Mouse (Mus musculus): ENCODE data around the gene Rpl26. TPM values are rescaled to one million over a fixed set of nuclear protein-coding genes. Genes with fewer than 3 reads are reported as not detected.
A peak's percentile ranks its signal among the peaks of the same experiment; 100 is the strongest.

The Rpl26 gene
- polyA plus RNA-seq, 1 experiment from 2014 or later: 1,181 TPM

DNA sequence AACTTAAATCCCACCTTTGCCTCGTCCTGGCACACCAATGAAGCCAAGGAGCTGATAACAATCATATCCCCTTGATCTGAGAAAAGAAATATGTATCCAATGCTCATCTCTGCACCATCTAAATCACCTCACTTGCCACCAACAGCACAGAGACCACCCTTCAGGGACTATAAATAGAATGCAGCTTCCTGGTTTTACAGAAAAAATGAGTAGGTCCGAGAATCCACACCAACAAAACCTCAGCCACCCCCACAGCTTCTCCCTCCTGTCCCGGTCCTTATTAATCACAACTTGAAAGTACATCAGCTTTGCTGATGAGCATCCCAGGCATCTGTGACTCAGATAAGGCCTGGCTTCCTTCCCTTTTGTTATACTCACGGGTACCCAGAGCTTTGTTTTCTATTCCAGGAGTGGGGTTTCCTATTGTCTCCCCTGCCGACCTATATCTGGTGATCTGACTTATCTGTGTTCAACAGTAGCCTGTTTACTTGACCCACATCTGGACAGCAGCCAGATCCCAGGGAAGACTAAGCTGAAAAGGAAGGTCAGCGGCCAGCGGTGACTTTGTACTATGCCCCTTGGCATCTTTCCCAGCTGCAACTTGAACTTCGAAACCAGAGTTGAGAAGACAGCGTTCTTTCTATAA lies 36.7 kb upstream of the Rpl26 start:
- Histone ChIP-seq H3K36me3 (no peaks in the 10 kb centered on the region), H3K27ac (no peak overlapping the region), H3K4me2 (no peak overlapping the region), H3K9ac (no peak overlapping the region), H3K27me3 (no peaks in the 10 kb centered on the region), H3K9me3 (no peaks in the 10 kb centered on the region), H3K4me1 (no peaks in the 10 kb centered on the region), H3K4me3 (no peak overlapping the region)
- no peak for ATAC-seq (ENCODE audit: insufficient number of reproducible peaks, insufficient read depth, low FRiP score, low TSS enrichment, low read depth)
- 60% methylated on average over 9 of the region's 9 CpGs for WGBS

- Histone ChIP-seq H3K27ac (no peak overlapping the region), H3K4me3 (no peak overlapping the region), H3K9me3 (no peaks in the 10 kb centered on the region), H3K36me3 (no peaks in the 10 kb centered on the region), H3K27me3 (no peaks in the 10 kb centered on the region), H3K4me2 (no peak overlapping the region), H3K4me1 (no peaks in the 10 kb centered on the region), H3K9ac (no peak overlapping the region)
- WGBS: 79% methylated on average over 9 of the region's 9 CpGs
- ATAC-seq (ENCODE audit: insufficient number of reproducible peaks, insufficient read depth, low FRiP score, low TSS enrichment, low read depth): no peak
Observed at GRCm38 (mm10) chr11:68871277-68871676, 30.1 kb upstream of the Rpl26 start.

- Histone ChIP-seq H3K4me1 (no peaks in the 10 kb centered on the region), H3K36me3 (no peaks in the 10 kb centered on the region), H3K4me2 (no peak within 1 kb of the TSS), H3K27me3 (no peaks in the 10 kb centered on the region), H3K27ac (no peak within 1 kb of the TSS), H3K9ac (no peak within 1 kb of the TSS), H3K4me3 (no peak within 1 kb of the TSS), H3K9me3 (no peaks in the 10 kb centered on the region)
- ATAC-seq (ENCODE audit: insufficient number of reproducible peaks, insufficient read depth, low FRiP score, low TSS enrichment, low read depth): no peak
- 64% methylated on average over 6 of the region's 6 CpGs for WGBS
Observed at GRCm38 (mm10) chr11:68871748-68872147, 29.6 kb upstream of the Rpl26 start, which contains the start of gene Ndel1. Gene Ndel1, minus strand, starts transcription at chr11:68871858.

DNA sequence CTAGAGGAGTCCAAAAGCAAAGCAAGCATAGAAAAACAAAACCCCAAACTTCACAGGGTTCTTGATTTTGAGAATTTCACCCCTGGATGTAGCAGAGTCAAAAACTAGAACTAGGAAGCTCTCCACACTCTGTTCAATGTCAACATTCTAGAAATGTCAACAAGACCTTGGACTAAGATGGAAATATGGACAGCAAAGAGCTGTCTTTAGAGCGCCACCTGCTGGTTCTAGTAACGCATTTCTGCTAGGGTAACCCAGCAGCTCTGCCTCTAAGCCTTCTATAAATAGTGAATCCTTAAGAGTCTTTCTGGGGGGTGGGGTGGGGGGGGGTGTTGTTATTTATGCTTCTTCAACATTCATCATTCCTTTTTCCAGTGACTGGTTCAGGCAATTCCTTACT lies 26.5 kb upstream of the Rpl26 start:
- H3K4me3 ChIP-seq: no peak overlapping the region
- WGBS: 0% methylated on average over 2 of the region's 2 CpGs
- no peaks in the 10 kb centered on the region for H3K4me1 ChIP-seq
- H3K27ac ChIP-seq: no peak overlapping the region
- H3K9ac ChIP-seq: no peak overlapping the region
- H3K36me3 ChIP-seq: no peaks in the 10 kb centered on the region
- no peak for ATAC-seq (ENCODE audit: insufficient number of reproducible peaks, insufficient read depth, low FRiP score, low TSS enrichment, low read depth)
- no peaks in the 10 kb centered on the region for H3K9me3 ChIP-seq
- no peak overlapping the region for H3K4me2 ChIP-seq
- no peaks in the 10 kb centered on the region for H3K27me3 ChIP-seq

GRCm38 (mm10) chr11:68878811-68879210 lies 22.6 kb upstream of the Rpl26 start:
- Histone ChIP-seq H3K9ac (no peak overlapping the region), H3K4me2 (no peak overlapping the region), H3K4me1 (0 out of 2 replicates have a peak, but pooled peaks cover 5% of the 10 kb centered on the region), H3K9me3 (no peaks in the 10 kb centered on the region), H3K27ac (no peak overlapping the region), H3K4me3 (no peak overlapping the region), H3K27me3 (0 out of 2 replicates have a peak, but pooled peaks cover 3% of the 10 kb centered on the region), H3K36me3 (no peaks in the 10 kb centered on the region)
- no peak for ATAC-seq (ENCODE audit: insufficient number of reproducible peaks, insufficient read depth, low FRiP score, low TSS enrichment, low read depth)
- WGBS: 88% methylated on average over 5 of the region's 5 CpGs

DNA sequence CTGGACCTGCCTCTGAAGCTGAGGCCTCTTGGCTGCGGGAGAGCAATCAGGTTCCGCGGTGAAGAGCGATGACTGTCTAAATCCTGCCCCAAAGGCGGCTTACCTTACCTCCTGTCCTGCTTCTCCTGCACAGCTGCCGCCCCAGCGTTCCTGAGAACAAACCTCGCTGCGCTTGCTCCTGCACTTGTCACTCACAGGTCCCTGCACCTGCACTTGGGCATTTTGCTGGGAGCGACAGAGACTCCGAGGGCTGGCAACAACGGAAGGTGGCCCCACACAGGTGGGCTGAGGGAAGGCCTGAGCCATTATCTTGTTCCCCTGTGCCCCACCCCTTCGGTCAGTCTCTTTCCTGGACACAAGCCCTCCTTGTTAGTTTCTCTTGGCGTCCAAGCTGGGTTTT lies 19.3 kb upstream of the Rpl26 start:
- Histone ChIP-seq H3K27me3 (0 out of 2 replicates have a peak, but pooled peaks cover 3% of the 10 kb centered on the region), H3K4me3 (no peak overlapping the region), H3K4me2 (no peak overlapping the region; the same call in 1 of the 2 replicates), H3K9ac (peak overlapping the region; percentile 51), H3K9me3 (no peaks in the 10 kb centered on the region), H3K36me3 (no peaks in the 10 kb centered on the region), H3K4me1 (0 out of 2 replicates have a peak, but pooled peaks cover 5% of the 10 kb centered on the region), H3K27ac (no peak overlapping the region)
- WGBS: 17% methylated on average over 14 of the region's 14 CpGs
- ATAC-seq (ENCODE audit: insufficient number of reproducible peaks, insufficient read depth, low FRiP score, low TSS enrichment, low read depth): no peak

DNA sequence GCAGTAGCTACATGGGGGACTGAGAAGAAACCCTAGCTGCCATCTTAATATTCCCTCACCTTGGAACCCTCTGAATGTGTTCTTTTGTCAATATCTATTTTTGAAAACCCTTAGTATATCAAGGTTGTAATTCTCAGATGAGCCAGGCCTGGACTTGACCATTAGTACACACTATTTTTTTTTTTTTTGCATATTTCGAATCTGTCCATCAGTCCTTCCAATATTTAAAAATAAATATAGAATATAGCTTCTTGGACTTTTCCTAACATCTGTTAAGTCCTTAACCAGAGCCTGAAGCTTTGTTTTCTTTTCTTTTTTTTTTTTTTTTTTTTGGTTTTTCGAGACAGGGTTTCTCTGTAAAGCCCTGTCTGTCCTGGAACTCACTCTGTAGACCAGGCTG lies 17.5 kb upstream of the Rpl26 start:
- WGBS: 78% methylated on average over 2 of the region's 2 CpGs
- H3K36me3 ChIP-seq: no peaks in the 10 kb centered on the region
- no peak overlapping the region for H3K9ac ChIP-seq
- 0 out of 2 replicates have a peak, but pooled peaks cover 3% of the 10 kb centered on the region for H3K27me3 ChIP-seq
- no peaks in the 10 kb centered on the region for H3K9me3 ChIP-seq
- 0 out of 2 replicates have a peak, but pooled peaks cover 5% of the 10 kb centered on the region for H3K4me1 ChIP-seq
- H3K4me3 ChIP-seq: no peak overlapping the region
- ATAC-seq (ENCODE audit: insufficient number of reproducible peaks, insufficient read depth, low FRiP score, low TSS enrichment, low read depth): no peak
- H3K27ac ChIP-seq: no peak overlapping the region
- H3K4me2 ChIP-seq: no peak overlapping the region

- Histone ChIP-seq H3K4me1 (0 out of 2 replicates have a peak, but pooled peaks cover 5% of the 10 kb centered on the region), H3K9me3 (no peaks in the 10 kb centered on the region), H3K9ac (no peak overlapping the region), H3K4me3 (no peak overlapping the region), H3K4me2 (no peak overlapping the region), H3K27ac (no peak overlapping the region), H3K27me3 (0 out of 2 replicates have a peak, but pooled peaks cover 3% of the 10 kb centered on the region), H3K36me3 (no peaks in the 10 kb centered on the region)
- ATAC-seq (ENCODE audit: insufficient number of reproducible peaks, insufficient read depth, low FRiP score, low TSS enrichment, low read depth): no peak
- WGBS: 73% methylated on average over 5 of the region's 5 CpGs
Observed at GRCm38 (mm10) chr11:68884368-68884767, 17.0 kb upstream of the Rpl26 start.

DNA sequence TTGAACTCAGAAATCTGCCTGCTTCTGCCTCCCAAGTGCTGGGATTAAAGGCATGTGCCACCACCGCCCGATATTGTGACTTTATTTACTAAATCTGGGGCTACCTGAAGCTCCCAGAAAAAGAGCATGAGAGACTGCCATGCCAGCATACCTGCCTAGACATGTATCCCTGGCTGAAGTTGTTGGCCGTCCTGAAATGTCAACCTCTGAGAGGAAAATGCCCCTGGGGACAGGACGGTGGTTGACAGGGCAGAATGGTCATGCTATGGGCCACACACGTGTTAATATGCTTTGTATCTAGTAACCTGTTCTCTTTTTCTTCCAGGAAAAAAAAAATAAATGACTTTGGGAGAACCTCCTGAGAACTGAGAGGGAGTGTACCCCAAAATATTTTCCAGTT lies 15.3 kb upstream of the Rpl26 start:
- 64% methylated on average over 5 of the region's 5 CpGs for WGBS

GRCm38 (mm10) chr11:68888253-68888652 lies 13.1 kb upstream of the Rpl26 start, which contains the start of gene Rnf222:
Gene Rnf222, plus strand, starts transcription at chr11:68888553.
- H3K36me3 ChIP-seq: no peaks in the 10 kb centered on the region
- H3K27me3 ChIP-seq: no peaks in the 10 kb centered on the region
- H3K9ac ChIP-seq: no peak within 1 kb of the TSS
- no peaks in the 10 kb centered on the region for H3K4me1 ChIP-seq
- no peak for ATAC-seq (ENCODE audit: insufficient number of reproducible peaks, insufficient read depth, low FRiP score, low TSS enrichment, low read depth)
- no peak within 1 kb of the TSS for H3K27ac ChIP-seq
- no peak within 1 kb of the TSS for H3K4me2 ChIP-seq
- no peak within 1 kb of the TSS for H3K4me3 ChIP-seq
- 35% methylated on average over 6 of the region's 6 CpGs for WGBS
- no peaks in the 10 kb centered on the region for H3K9me3 ChIP-seq

More for the DNA sequence above, 15.3 kb upstream of the Rpl26 start:
- H3K9me3 ChIP-seq: no peaks in the 10 kb centered on the region
- no peaks in the 10 kb centered on the region for H3K36me3 ChIP-seq
- no peak overlapping the region for H3K9ac ChIP-seq
- no peak overlapping the region for H3K4me2 ChIP-seq
- 0 out of 2 replicates have a peak, but pooled peaks cover 5% of the 10 kb centered on the region for H3K4me1 ChIP-seq
- ATAC-seq (ENCODE audit: insufficient number of reproducible peaks, insufficient read depth, low FRiP score, low TSS enrichment, low read depth): no peak
- H3K27ac ChIP-seq: no peak overlapping the region
- H3K4me3 ChIP-seq: no peak overlapping the region
- 0 out of 2 replicates have a peak, but pooled peaks cover 3% of the 10 kb centered on the region for H3K27me3 ChIP-seq

- Histone ChIP-seq H3K27ac (no peak overlapping the region), H3K9me3 (no peaks in the 10 kb centered on the region), H3K4me3 (no peak overlapping the region), H3K36me3 (no peaks in the 10 kb centered on the region), H3K27me3 (no peaks in the 10 kb centered on the region), H3K9ac (no peak overlapping the region), H3K4me2 (no peak overlapping the region), H3K4me1 (no peaks in the 10 kb centered on the region)
- 71% methylated on average over 2 of the region's 2 CpGs for WGBS
- no peak for ATAC-seq (ENCODE audit: insufficient number of reproducible peaks, insufficient read depth, low FRiP score, low TSS enrichment, low read depth)
Observed at GRCm38 (mm10) chr11:68888653-68889052, 12.7 kb upstream of the Rpl26 start.

GRCm38 (mm10) chr11:68890625-68891024 lies 10.8 kb upstream of the Rpl26 start:
- no peak overlapping the region for H3K4me3 ChIP-seq
- ATAC-seq (ENCODE audit: insufficient number of reproducible peaks, insufficient read depth, low FRiP score, low TSS enrichment, low read depth): no peak
- H3K4me2 ChIP-seq: no peak overlapping the region
- H3K9me3 ChIP-seq: no peaks in the 10 kb centered on the region
- H3K4me1 ChIP-seq: no peaks in the 10 kb centered on the region
- H3K9ac ChIP-seq: no peak overlapping the region
- no peak overlapping the region for H3K27ac ChIP-seq
- WGBS: 35% methylated on average over 2 of the region's 2 CpGs
- no peaks in the 10 kb centered on the region for H3K27me3 ChIP-seq
- no peaks in the 10 kb centered on the region for H3K36me3 ChIP-seq

Data from embryonic facial prominence, embryonic 13.5 days (tissue).